Mouse (Mus musculus) skeletal muscle tissue, adult 2 months (tissue): ENCODE measurements around the gene Cherp.
A peak's percentile ranks its signal among the peaks of the same experiment; 100 is the strongest.

Source experiments
- DNase-seq: peaks from one replicate; pipeline ENCODE4 v3.0.0-alpha.2; 2012; ENCODE audit warnings: low read depth, low spot score

Gene Cherp

GRCm38 (mm10) chr8:72485456-72486199 is 10.6 kb upstream of the Cherp start:
- peak; percentile 52 for DNase-seq

GRCm38 (mm10) chr8:72470684-72471083 is 4.3 kb downstream of the Cherp start:
- DNase-seq: no peak

GRCm38 (mm10) chr8:72469984-72470383 is 5.0 kb downstream of the Cherp start:
- no peak for DNase-seq

DNA sequence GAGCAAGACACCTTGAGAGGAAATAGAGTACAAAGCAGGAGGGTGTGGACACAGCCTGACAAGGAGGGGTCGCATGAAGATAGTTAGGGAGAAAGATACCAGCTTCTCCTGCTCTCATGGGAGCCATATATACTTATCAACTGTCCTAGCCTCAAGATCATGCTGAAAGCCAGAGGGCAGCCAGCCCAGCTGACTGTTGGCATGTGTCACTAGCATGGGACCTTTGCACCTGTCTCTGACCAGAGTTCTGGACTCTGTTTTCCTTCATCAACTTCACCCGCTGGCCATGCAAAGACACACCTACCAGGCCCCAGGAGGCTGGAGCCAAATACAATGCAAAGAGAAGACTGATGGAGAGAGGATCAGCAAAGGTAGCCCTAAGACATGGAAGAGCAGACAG is 5.8 kb downstream of the Cherp start:
- DNase-seq: no peak

GRCm38 (mm10) chr8:72464211-72464610 is 10.8 kb downstream of the Cherp start:
- no peak for DNase-seq

DNA sequence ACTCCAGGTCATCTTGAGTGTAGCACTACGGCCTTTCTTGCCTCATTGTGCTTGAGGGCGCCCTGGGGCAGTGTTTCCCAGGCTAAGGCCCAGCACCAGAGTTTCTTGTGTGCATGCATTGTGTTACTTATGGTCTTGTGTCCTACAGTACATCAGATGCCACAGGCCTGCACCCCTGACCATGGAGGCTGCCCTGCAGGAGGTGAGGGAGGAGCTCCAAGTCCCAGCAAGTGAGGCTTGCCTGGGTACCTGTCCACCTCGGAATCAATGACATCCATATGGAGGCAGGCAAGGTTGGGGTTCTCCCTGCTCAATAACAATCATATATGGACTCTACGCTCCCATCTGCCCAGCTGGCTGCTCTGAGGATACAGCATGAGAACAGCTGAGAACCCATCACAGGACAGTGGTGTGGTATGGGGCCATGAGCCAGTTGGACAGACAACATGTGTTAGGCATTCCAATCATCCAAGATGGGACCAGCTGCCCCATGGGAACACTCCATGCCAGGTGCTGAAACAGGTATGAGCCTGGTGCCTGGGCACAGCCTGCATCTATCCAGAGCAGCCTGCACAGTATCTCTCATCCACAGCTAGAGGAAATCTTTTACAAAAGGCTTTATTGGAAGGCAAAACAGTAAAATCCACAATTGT is 15.0 kb downstream of the Cherp start:
- no peak for DNase-seq

DNA sequence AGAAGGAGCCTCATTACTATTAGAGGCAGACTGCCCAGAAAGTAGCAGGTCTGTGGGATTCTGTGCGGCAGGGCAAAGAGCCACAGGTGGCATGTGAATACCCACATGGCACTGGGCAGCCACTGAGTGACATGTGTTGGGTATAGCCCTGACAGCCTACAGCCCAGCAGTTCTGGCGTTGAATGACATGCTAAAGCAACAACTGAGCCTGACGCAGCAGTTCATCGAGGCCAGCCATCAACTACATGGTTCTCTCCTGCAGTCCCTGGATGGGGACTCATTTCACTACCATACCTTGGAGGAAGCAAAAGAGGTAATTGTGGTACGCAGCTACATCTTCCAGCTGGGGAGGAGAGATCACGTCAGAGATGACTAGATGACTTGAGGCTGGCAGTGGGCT is 16.6 kb downstream of the Cherp start:
- DNase-seq: no peak

GRCm38 (mm10) chr8:72457806-72458205 is 17.2 kb downstream of the Cherp start:
- no peak for DNase-seq

GRCm38 (mm10) chr8:72455317-72455716 is 19.7 kb downstream of the Cherp start:
- DNase-seq: no peak

- no peak for DNase-seq
Observed at GRCm38 (mm10) chr8:72453904-72454303, 21.1 kb downstream of the Cherp start.

- DNase-seq: no peak
Observed at GRCm38 (mm10) chr8:72451516-72451915, 23.5 kb downstream of the Cherp start.

DNA sequence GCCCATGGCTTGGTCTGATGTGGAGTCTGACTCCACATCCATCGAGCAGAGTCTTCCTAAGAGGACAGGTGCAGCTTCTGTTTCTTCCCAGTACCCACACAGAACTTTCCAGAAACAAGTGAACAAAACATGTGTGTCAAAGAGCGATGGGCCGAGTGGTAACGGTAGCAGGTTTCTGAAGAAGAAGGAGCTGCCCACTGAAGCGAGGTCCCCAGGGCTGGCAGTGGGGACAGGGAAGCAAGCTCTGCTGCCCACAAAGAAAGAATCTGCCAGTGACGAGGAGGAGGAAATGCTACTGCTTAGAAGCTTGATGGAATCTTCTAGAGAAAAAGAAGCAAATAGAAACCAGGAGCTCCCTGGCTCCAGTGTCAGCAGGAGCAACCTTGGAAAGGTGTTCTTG is 30.0 kb downstream of the Cherp start:
- DNase-seq: no peak

- DNase-seq: no peak
Observed at GRCm38 (mm10) chr8:72443994-72444350, 31.1 kb downstream of the Cherp start.

- DNase-seq: peak; percentile 94
Observed at GRCm38 (mm10) chr8:72443338-72443993, 31.6 kb downstream of the Cherp start, which contains the start of the genes Calr3 and 1700030K09Rik. TSS of gene Calr3 (minus strand) at chr8:72443870. TSS of gene 1700030K09Rik (plus strand) at chr8:72443880.

GRCm38 (mm10) chr8:72438248-72439015 is 36.6 kb downstream of the Cherp start:
- no peak for DNase-seq

DNA sequence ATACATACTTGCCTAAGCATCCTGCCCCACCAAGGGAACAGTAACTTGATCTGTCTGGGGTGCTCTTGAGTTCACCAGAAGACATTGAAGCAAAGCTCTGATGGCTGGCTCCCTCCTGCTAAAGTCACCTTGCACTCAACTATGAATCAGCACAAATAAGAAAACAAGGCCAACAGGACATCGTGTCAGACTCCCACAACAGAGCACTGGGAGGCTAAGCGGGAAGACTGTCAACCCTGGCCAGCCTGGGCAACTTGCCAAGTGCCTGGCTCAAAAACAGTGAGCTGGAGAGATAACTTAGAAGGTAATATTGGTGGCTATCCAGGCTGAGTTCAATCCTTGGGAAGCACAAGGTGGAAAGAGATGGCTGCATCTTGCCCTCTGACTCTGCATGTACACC is 40.1 kb downstream of the Cherp start:
- peak; percentile 26 for DNase-seq

DNA sequence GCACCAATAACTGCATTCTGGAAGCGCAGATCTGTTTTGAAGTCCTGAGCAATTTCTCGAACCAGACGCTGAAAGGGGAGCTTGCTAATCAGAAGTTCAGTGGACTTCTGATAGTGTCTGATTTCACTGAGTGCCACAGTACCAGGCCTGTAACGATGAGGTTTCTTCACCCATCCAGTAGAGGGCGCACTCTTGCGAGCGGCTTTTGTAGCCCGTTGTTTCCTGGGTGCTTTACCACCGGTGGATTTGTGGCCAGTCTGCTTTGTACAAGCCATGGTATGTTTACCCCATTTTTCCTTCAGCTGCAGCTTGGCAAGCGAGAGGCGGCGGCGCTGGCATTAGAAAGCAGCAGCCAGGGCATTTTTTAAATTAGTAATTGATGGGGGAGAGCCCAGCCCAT is 45.4 kb downstream of the Cherp start:
- DNase-seq: no peak

GRCm38 (mm10) chr8:72422926-72423325 is 52.1 kb downstream of the Cherp start:
- no peak for DNase-seq

DNA sequence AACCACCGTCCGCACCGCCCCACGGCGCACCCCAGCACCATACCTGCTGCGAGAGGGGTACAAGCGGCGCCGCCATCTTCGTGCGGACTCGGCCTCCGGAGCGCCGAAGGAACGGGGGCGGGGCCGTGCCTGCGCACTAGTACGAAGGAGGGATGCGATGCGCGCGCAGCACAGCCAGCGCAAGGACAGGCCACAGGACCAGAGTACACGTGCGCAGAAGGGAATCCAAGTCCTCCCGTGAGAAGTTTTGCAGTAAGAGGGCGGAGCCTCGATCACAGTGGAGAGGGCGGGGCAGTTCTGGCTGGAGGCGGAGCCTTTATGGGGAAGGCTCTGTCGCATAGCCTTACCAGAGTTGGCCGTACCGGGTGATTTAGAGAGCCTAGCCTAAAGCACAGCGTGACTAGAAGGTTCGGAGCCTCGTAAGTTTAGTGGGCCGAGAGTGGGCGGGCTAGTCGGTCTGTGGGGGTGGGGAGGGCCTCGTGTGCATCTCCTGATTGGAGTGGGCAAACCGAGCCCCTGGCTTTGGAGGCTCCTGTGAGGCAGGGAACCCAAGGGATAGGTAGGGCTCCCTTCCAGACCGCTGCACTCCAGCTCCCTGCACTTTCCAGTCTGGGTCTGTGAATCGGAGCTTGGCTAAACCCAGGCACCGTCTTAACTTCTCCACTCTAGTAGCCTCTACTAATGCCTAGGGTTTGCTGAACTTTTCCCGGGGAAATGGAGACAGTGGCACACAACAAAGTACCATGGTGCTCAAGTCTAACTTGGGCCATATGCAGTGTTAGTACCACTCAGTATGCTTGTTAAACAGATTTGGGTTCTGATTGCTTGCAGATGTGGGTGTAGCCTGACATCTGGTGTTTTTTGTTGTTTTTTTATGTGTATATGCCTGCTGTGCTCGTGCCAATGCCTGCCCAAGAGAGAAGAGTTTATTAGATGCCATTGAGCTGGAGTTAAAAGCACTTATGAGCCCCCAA is 53.4 kb downstream of the Cherp start, which contains the start of gene Eps15l1:
Gene Eps15l1, minus strand, starts transcription at position 99 of the 974 bp plus-strand sequence.
- peak; percentile 99 for DNase-seq

DNA sequence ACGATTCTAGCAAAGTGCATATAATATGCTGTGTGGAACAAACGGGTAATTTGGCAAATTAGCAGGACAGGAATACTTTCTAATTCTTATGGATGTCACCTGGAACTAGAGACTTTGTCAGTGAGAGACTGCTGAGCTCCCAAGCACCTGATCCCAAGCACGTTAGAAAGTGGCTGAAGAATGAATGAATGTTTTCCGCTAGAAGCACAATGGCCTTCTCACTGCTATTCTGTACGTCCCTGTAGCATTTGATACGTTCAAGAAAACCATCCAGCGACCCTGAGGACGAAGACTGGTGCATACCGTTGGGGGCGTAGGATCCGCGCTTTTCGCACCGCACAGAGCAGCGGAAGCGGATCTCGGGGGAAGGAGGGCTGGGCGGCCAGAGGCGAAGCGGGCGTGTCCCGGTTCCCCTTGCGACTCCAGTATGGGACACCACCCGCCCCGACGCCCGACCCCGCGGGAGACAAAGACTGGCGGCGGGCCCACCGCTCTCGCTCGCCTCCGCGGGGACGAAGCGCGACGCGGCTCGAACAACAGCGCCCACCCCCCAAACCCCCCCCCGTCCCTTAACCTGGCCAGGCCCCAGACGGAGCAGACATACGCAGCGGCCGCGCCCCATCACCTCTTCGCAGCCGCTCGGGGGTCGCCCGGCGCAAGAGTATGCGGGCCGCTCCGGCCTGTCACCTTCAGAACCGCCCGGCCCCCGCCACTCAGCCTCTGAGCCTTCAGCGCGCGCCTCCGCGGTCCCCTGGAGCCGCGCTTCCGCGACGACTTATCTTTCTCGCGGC is 54.3 kb downstream of the Cherp start:
- DNase-seq: no peak
